Mouse (Mus musculus) brain, embryonic 18.5 days (tissue): ENCODE results near the gene Il34.

ENCODE experiments used
- DNase-seq: peaks from one replicate; pipeline ENCODE4 v3.0.0-alpha.2; 2012; ENCODE audit warnings: low read depth, low spot score

Il34 gene

GRCm38 (mm10) chr8:110805669-110806068 is at the start of gene Il34:
Gene Il34 (minus strand): TSS chr8:110805924.
- no peak for DNase-seq

GRCm38 (mm10) chr8:110851186-110851585 is 45.5 kb upstream of the Il34 start:
- no peak for DNase-seq

- DNase-seq: no peak
These were observed 42.1 kb upstream of the Il34 start for GRCm38 (mm10) chr8:110847645-110848495.

- no peak for DNase-seq
These were observed 41.4 kb upstream of the Il34 start for GRCm38 (mm10) chr8:110847171-110847549.

GRCm38 (mm10) chr8:110846405-110847170 is 40.9 kb upstream of the Il34 start, which contains the start of the genes Cog4 and Sf3b3:
Gene Cog4 (plus strand): TSS chr8:110846600.
Gene Sf3b3 (minus strand): TSS chr8:110846787.
- peak; percentile 73 for DNase-seq

GRCm38 (mm10) chr8:110845821-110846404 is 40.2 kb upstream of the Il34 start:
- no peak for DNase-seq

GRCm38 (mm10) chr8:110844941-110845340 is 39.2 kb upstream of the Il34 start:
- no peak for DNase-seq

- no peak for DNase-seq
These were observed 37.5 kb upstream of the Il34 start for GRCm38 (mm10) chr8:110843207-110843606.

GRCm38 (mm10) chr8:110842012-110842574 is 36.4 kb upstream of the Il34 start:
- DNase-seq: no peak

GRCm38 (mm10) chr8:110831956-110832355 is 26.2 kb upstream of the Il34 start:
- DNase-seq: no peak

- DNase-seq: no peak
These were observed 22.8 kb upstream of the Il34 start for GRCm38 (mm10) chr8:110828511-110828910.

GRCm38 (mm10) chr8:110824861-110825260 is 19.1 kb upstream of the Il34 start:
- no peak for DNase-seq

- DNase-seq: no peak
These were observed 16.2 kb upstream of the Il34 start for GRCm38 (mm10) chr8:110821960-110822359.

GRCm38 (mm10) chr8:110820257-110820656 is 14.5 kb upstream of the Il34 start:
- no peak for DNase-seq

- no peak for DNase-seq
These were observed 12.9 kb upstream of the Il34 start for GRCm38 (mm10) chr8:110818593-110818992.

GRCm38 (mm10) chr8:110816990-110817389 is 11.3 kb upstream of the Il34 start:
- no peak for DNase-seq

GRCm38 (mm10) chr8:110815308-110815707 is 9.6 kb upstream of the Il34 start:
- no peak for DNase-seq

- DNase-seq: no peak
These were observed 7.5 kb upstream of the Il34 start for GRCm38 (mm10) chr8:110813081-110813812.

GRCm38 (mm10) chr8:110812349-110813080 is 6.8 kb upstream of the Il34 start:
- DNase-seq: no peak

GRCm38 (mm10) chr8:110811793-110812192 is 6.1 kb upstream of the Il34 start:
- DNase-seq: no peak

GRCm38 (mm10) chr8:110811116-110811515 is 5.4 kb upstream of the Il34 start:
- DNase-seq: no peak
